Comparison of ENCODE assay signal across 8 mouse cellular contexts in genomic region chr11:53351943-53352590, GRCm38 (mm10). TPM values are rescaled to one million over a fixed set of nuclear protein-coding genes. Genes with fewer than 3 reads are reported as not detected.
DNase-seq lines count a peak whose midpoint lies in the region; ATAC-seq lines count a peak whose summit lies in the region.

No protein-coding gene starts in this region.

- no peak for ATAC-seq in limb, embryonic 11.5 days (ENCODE audit: insufficient number of reproducible peaks, low FRiP score, low TSS enrichment, low read depth)
- no peak for ATAC-seq in neural tube, embryonic 15.5 days (ENCODE audit: low FRiP score)

- no peaks in the 10 kb centered on the region for H3K27me3 ChIP-seq in limb, embryonic 11.5 days (ENCODE audit: control insufficient read depth, insufficient read depth, low read length)
- H3K27me3 ChIP-seq in neural tube, embryonic 15.5 days (replicated peaks) = no peaks in the 10 kb centered on the region

- WGBS in limb, embryonic 11.5 days = 6% methylated on average over 14 of the region's 14 CpGs
- WGBS in neural tube, embryonic 15.5 days = 3% methylated on average over 14 of the region's 14 CpGs

- H3K4me1 ChIP-seq in limb, embryonic 11.5 days (ENCODE audit: control insufficient read depth, insufficient read depth, low read length) = no peaks in the 10 kb centered on the region
- peaks cover 15% of the 10 kb centered on the region for H3K4me1 ChIP-seq in neural tube, embryonic 15.5 days

- intact Hi-C loops in left cerebral cortex, postnatal 14 days (cut with DNase I) = loop anchor here (2.0 kb wide), 1 partner anchor 51 kb away; the partner anchor contains the start of gene Hspa4

- peak overlapping the region; percentile 87 for H3K4me3 ChIP-seq in limb, embryonic 11.5 days (ENCODE audit: low read depth, low read length)
- peak overlapping the region; percentile 96 for H3K4me3 ChIP-seq in neural tube, embryonic 15.5 days (replicated peaks)

- H3K36me3 ChIP-seq in limb, embryonic 11.5 days (ENCODE audit: control insufficient read depth, insufficient read depth, low read length) = no peaks in the 10 kb centered on the region; the same call in 1 of the 2 replicates
- no peaks in the 10 kb centered on the region for H3K36me3 ChIP-seq in neural tube, embryonic 15.5 days

- peak overlapping the region; percentile 91 for H3K9ac ChIP-seq in limb, embryonic 11.5 days (ENCODE audit: low read length)
- peak overlapping the region; percentile 99 for H3K9ac ChIP-seq in neural tube, embryonic 15.5 days (replicated peaks)

- peak; percentile 45 for DNase-seq in cerebellum, adult 9-10 months
- no peak for DNase-seq in cerebellum, adult 11-12 months
- DNase-seq in thymus, postnatal 14 days = peak; percentile 20
- DNase-seq in thymus, postnatal 36 days = no peak
- DNase-seq in limb, embryonic 11.5 days (ENCODE audit: low spot score) = no peak
- DNase-seq in adrenal gland, postnatal 4 days (ENCODE audit: low spot score in 2 of 2) = no peak
- DNase-seq in left cerebral cortex, postnatal 14 days (ENCODE audit: low spot score in 2 of 2) = no peak

- no peaks in the 10 kb centered on the region for H3K9me3 ChIP-seq in limb, embryonic 11.5 days (ENCODE audit: control insufficient read depth, low read length)
- no peaks in the 10 kb centered on the region for H3K9me3 ChIP-seq in neural tube, embryonic 15.5 days (replicated peaks)

- peak overlapping the region; percentile 79 for H3K4me2 ChIP-seq in limb, embryonic 11.5 days (ENCODE audit: low read depth, severe bottlenecking)
- H3K4me2 ChIP-seq in neural tube, embryonic 15.5 days = peak overlapping the region; percentile 76

- H3K27ac ChIP-seq in limb, embryonic 11.5 days (replicated peaks; ENCODE audit: low read depth, low read length) = peak overlapping the region; percentile 93
- peak overlapping the region; percentile 99 for H3K27ac ChIP-seq in neural tube, embryonic 15.5 days (replicated peaks)

RNA-seq across cellular contexts. Expression of gene Aff4, which starts 1.4 kb away (rescaled TPM):
- 40.1 and 43.1 TPM in 2 replicates for polyA plus RNA-seq in limb, embryonic 11.5 days (2014; fragmentation: Nextera tagmentation; extraction: Ambion mirVana)
- polyA plus RNA-seq in neural tube, embryonic 15.5 days (2015; fragmentation: Nextera tagmentation; extraction: Ambion mirVana) = 35.5 and 40.1 TPM in 2 replicates
- 100 to 1,000 TPM; 163 to 187 TPM for total RNA-seq in adrenal gland, postnatal 4 days (2021)
- total RNA-seq in left cerebral cortex, postnatal 14 days (2021) = 100 to 1,000 TPM; 161 to 169 TPM

RNA-seq across cellular contexts. Expression of gene Zcchc10, which starts 27.6 kb away (rescaled TPM):
- polyA plus RNA-seq in limb, embryonic 11.5 days (2014; fragmentation: Nextera tagmentation; extraction: Ambion mirVana) = 26.9 and 30.7 TPM in 2 replicates
- polyA plus RNA-seq in neural tube, embryonic 15.5 days (2015; fragmentation: Nextera tagmentation; extraction: Ambion mirVana) = 15.3 and 15.7 TPM in 2 replicates
- total RNA-seq in adrenal gland, postnatal 4 days (2021) = 10 to 100 TPM; 12.5 to 16.4 TPM
- total RNA-seq in left cerebral cortex, postnatal 14 days (2021) = 1 to 10 TPM; 8.6 to 9.4 TPM

RNA-seq across cellular contexts. Expression of gene Hspa4, which starts 51.8 kb away (rescaled TPM):
- 137 and 144 TPM in 2 replicates for polyA plus RNA-seq in limb, embryonic 11.5 days (2014; fragmentation: Nextera tagmentation; extraction: Ambion mirVana)
- polyA plus RNA-seq in neural tube, embryonic 15.5 days (2015; fragmentation: Nextera tagmentation; extraction: Ambion mirVana) = 43.5 and 54.6 TPM in 2 replicates
- 100 to 1,000 TPM; 150 to 168 TPM for total RNA-seq in adrenal gland, postnatal 4 days (2021)
- 100 to 1,000 TPM; 186 to 187 TPM for total RNA-seq in left cerebral cortex, postnatal 14 days (2021)

Comparison
In these comparisons a context has a peak if more than half of its experiments do, and no peak if none do; other contexts are left out.
1. DNase-seq: peak in cerebellum, adult 9-10 months (single experiment) and thymus, postnatal 14 days (single experiment); none in cerebellum, adult 11-12 months (single experiment), thymus, postnatal 36 days (0 of 2), limb, embryonic 11.5 days (single experiment), adrenal gland, postnatal 4 days (0 of 2) and left cerebral cortex, postnatal 14 days (0 of 2).